Mouse (Mus musculus): ENCODE measurements around the gene Scube2. TPM values are rescaled to one million over a fixed set of nuclear protein-coding genes. Genes with fewer than 3 reads are reported as not detected.

The Scube2 gene
- polyA plus RNA-seq, 1 experiment: not detected

DNA sequence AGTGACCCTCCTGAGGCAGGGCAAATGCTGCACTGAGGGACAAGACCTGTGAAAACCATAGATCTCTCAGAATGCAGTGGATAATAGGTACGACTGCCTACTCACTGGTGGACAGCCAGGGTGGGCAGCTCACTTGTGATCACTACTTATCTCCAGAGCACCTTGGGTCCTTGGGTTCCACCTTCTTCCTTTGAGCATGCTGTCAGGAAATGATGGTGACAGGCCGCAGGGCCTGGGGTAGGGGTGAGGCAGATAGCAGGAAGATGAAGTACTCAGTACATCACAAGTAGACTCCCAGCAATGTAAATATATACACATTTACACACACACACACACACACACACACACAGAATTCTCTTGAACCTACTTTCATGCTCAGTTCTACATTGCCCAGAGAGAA, 77.6 kb downstream of the Scube2 start:
- H3K4me3 ChIP-seq (ENCODE audit: insufficient read depth, low read length): no peak overlapping the region
- TF ChIP-seq POLR2A (IDR thresholded peaks at IDR 0.05; ENCODE audit: borderline replicate concordance, low read depth, low read length) (no peak), CTCF (IDR thresholded peaks at IDR 0.05; ENCODE audit: low read depth, low read length) (no peak)
- H3K4me1 ChIP-seq (ENCODE audit: control insufficient read depth, insufficient read depth, low read length): no peaks in the 10 kb centered on the region
- H3K27ac ChIP-seq (ENCODE audit: insufficient read depth, low read depth, low read length): no peak overlapping the region

DNA sequence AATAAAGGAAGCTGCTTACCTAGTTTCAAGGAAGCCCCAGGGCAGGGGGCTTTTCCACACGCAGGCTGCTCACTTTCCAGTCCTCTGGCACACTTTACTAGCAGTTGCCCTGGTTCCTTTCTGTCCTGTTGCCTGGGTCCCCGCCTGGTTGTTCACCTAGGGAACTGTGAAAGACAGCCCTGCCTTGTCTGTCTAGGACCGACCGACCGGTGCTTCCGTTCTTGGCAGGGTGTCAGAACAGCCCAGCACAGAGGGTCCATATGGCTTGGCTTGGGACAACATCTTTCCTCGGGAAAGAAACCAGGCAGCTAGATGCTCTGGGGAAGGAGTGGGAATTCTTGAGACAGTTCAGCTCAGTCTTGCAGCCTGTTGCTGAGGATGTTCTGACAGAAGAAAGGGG, 82.2 kb downstream of the Scube2 start:
- Histone ChIP-seq H3K4me3 (ENCODE audit: insufficient read depth, low read length) (no peak overlapping the region), H3K4me1 (ENCODE audit: control insufficient read depth, insufficient read depth, low read length) (no peaks in the 10 kb centered on the region), H3K27ac (ENCODE audit: insufficient read depth, low read depth, low read length) (no peak overlapping the region)
- TF ChIP-seq POLR2A (IDR thresholded peaks at IDR 0.05; ENCODE audit: borderline replicate concordance, low read depth, low read length): no peak
- no peak for TF ChIP-seq CTCF (IDR thresholded peaks at IDR 0.05; ENCODE audit: low read depth, low read length)

DNA sequence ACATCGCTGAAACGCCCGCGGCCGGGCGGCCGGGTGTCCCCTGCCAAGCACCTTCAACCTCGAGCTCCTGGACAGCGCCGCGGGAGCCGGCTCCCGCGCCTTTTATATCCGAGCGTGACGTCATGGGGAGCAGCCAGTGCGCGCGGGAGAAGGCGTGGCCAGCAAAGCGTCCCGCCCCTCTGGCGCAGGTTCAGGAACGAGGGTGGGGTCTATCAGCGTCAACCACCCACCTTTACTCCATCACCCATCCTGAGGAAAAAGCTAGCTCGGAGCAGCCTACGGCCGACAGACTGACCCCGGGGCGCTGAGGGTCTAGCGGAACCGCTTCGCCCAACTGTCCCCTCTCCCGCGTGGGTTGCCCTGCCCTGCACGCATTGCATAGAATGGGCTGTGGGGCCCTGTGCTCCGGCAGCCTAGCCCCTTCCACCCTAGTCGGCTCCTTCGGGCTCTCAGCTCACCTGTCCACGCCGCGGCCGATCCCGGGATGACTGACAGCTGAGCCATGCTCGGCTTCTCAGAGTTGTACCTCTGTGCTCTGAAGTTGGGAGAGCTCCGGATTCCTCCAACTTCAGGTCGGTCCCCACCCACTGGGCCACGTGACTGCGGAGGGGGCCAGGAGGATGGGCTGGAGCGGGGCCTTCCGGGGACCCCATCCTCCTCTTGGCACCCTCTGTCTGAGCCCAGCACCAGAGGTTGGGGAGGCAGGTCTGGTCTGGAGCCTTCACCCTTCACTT, 83.8 kb downstream of the Scube2 start, which contains the start of gene Nrip3:
Nrip3 (minus strand) TSS at position 556 of the 734 bp plus-strand sequence.
- peak within 1 kb of the TSS; percentile 52 for H3K4me3 ChIP-seq (ENCODE audit: insufficient read depth, low read length)

DNA sequence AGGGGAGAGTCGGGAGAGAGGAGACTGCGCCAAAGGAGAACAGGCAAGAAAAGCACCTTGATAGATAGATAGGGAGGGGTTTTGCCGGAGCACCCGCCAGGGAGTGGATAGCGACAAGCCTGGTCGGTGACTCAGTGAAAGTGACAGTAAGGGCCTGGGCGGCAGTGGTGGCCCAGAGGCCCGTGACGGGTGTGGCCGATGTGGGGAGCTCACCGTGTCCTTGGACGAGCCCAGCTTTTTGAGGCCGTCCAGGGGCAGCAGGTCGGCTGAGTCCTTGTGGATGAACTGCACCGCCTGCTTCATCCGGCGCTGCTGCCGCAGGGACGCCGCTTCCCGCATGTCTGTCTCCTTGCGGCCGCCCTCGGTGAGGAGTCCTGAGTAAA, 84.4 kb downstream of the Scube2 start:
- H3K4me1 ChIP-seq (ENCODE audit: control insufficient read depth, insufficient read depth, low read length): no peaks in the 10 kb centered on the region
- H3K4me3 ChIP-seq (ENCODE audit: insufficient read depth, low read length): peak overlapping the region; percentile 52
- H3K27ac ChIP-seq (ENCODE audit: insufficient read depth, low read depth, low read length): no peak overlapping the region
- TF ChIP-seq POLR2A (IDR thresholded peaks at IDR 0.05; ENCODE audit: borderline replicate concordance, low read depth, low read length) (no peak), CTCF (IDR thresholded peaks at IDR 0.05; ENCODE audit: low read depth, low read length) (no peak)

More for the DNA sequence above, 83.8 kb downstream of the Scube2 start, which contains the start of gene Nrip3:
- TF ChIP-seq POLR2A (IDR thresholded peaks at IDR 0.05; ENCODE audit: borderline replicate concordance, low read depth, low read length) (no peak), CTCF (IDR thresholded peaks at IDR 0.05; ENCODE audit: low read depth, low read length) (no peak)
- Histone ChIP-seq H3K4me1 (ENCODE audit: control insufficient read depth, insufficient read depth, low read length) (no peaks in the 10 kb centered on the region), H3K27ac (ENCODE audit: insufficient read depth, low read depth, low read length) (no peak within 1 kb of the TSS)

DNA sequence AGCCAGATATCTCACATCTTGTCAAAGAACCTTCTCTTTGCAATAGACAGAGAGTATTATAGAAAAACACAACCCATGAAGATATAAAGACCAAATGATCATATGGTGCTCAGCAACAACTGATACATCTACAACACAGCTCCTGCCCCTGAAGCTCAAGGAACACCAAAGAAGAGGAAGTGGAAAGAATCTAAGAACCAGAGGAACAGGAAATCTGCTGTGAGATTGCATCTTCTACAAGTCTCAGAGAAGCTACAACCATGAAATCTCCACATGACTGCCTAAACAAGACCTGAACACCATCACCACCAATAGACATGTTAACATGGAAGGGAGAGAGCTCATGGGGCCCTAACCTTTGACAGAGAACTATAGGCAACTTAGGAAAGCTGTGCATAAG, 93.2 kb downstream of the Scube2 start:
- H3K4me3 ChIP-seq (ENCODE audit: insufficient read depth, low read length): no peak overlapping the region
- H3K4me1 ChIP-seq (ENCODE audit: control insufficient read depth, insufficient read depth, low read length): no peaks in the 10 kb centered on the region
- TF ChIP-seq CTCF (IDR thresholded peaks at IDR 0.05; ENCODE audit: low read depth, low read length): no peak
- no peak for TF ChIP-seq POLR2A (IDR thresholded peaks at IDR 0.05; ENCODE audit: borderline replicate concordance, low read depth, low read length)

DNA sequence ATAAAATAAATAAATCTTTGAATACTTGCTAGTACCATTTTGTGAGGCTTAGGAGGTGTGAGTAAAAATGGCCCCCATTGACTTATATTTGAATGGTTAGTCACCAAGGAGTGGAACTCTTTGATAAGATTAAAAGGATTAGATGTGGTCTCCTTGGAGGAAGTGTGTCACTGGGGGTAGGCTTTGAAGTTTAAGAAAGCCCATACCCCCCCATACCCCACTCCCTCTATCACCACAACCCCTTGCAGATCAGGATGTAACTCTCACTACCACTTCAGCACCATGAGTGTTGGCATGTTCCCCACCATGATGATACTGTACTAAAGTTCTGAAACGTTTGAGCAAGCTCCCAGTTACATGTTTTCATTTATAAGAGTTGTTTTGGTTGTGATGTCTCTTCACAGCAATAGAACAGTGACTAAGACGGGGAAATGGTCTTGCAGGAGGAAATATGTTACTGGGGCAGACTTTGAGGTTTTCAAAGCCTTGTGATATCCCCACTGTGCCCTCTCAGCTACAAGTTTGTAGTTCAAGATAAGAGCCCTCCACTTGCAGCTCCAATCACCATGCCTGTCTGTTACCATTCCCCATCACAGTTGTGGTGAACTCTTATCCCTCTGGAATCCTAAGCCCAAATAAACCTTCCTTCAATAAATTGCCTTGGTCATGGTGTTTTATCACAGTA, 96.6 kb downstream of the Scube2 start:
- TF ChIP-seq CTCF (IDR thresholded peaks at IDR 0.05; ENCODE audit: low read depth, low read length) (no peak), POLR2A (IDR thresholded peaks at IDR 0.05; ENCODE audit: borderline replicate concordance, low read depth, low read length) (no peak)
- Histone ChIP-seq H3K27ac (ENCODE audit: insufficient read depth, low read depth, low read length) (no peak overlapping the region), H3K4me3 (ENCODE audit: insufficient read depth, low read length) (no peak overlapping the region), H3K4me1 (ENCODE audit: control insufficient read depth, insufficient read depth, low read length) (no peaks in the 10 kb centered on the region)

More for the DNA sequence above, 93.2 kb downstream of the Scube2 start:
- no peak overlapping the region for H3K27ac ChIP-seq (ENCODE audit: insufficient read depth, low read depth, low read length)

DNA sequence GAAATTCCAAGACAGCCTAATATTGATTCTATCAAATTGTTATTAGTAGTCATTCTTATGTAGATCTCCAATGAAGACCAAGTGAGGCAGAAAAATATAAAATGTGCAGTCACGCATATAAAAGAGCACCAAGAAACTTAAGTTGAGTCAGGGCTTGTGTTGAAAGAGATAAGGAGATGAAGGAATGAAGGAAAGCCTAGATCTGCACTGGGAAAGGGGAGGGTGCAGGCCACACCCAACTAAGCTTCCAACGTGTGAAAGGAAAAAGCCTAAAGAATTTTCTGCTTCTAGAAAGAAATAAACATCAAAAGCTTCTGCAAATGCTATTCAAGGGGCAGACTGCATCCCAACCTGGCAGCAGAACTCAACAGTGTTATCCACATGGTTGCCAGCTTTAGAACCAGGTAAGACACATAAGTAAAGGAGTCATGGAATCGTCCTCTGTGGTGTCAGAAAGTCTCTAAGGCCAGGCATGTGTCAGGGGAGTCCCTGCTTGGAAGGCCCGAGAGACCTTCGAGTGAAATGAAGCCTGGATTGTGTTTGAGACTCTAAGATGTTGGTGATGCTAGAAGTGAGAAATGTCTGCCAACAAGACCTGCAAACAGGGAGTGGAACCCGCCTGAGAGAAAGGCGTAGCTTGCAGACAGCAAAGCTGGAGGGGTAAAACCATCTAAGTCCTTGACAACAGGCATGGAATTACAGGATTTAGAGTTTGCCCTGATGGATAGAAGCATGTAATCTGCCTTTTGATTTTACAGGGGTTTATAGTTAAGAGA, 97.7 kb downstream of the Scube2 start:
- Histone ChIP-seq H3K27ac (ENCODE audit: insufficient read depth, low read depth, low read length) (no peak overlapping the region), H3K4me1 (ENCODE audit: control insufficient read depth, insufficient read depth, low read length) (no peaks in the 10 kb centered on the region), H3K4me3 (ENCODE audit: insufficient read depth, low read length) (no peak overlapping the region)
- TF ChIP-seq POLR2A (IDR thresholded peaks at IDR 0.05; ENCODE audit: borderline replicate concordance, low read depth, low read length) (no peak), CTCF (IDR thresholded peaks at IDR 0.05; ENCODE audit: low read depth, low read length) (no peak)

- Histone ChIP-seq H3K27ac (ENCODE audit: insufficient read depth, low read depth, low read length) (no peak overlapping the region), H3K4me3 (ENCODE audit: insufficient read depth, low read length) (no peak overlapping the region)
- TF ChIP-seq POLR2A (IDR thresholded peaks at IDR 0.05; ENCODE audit: borderline replicate concordance, low read depth, low read length): no peak
- no peak for TF ChIP-seq CTCF (IDR thresholded peaks at IDR 0.05; ENCODE audit: low read depth, low read length)
These were observed 101.5 kb downstream of the Scube2 start for GRCm38 (mm10) chr7:109764009-109764408.

DNA sequence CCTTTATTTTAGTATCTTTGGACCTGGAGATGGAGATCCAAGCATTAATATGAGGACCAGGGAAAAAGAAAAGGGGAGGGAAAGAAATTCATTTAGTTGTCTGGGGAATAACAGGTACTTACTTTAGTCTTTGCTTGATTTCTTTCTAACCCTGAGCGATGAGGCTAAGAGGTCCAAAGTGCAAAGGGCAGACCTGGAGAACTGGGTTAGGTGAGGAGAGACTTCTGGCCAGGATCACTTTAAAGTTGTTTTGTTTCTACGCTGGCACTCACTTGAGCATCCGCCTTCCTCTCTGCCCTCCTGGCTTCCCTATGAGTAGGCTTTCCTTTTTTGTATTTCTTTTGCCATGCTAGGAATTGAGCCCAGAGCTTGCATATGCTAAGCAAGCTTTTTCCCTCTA, 109.2 kb downstream of the Scube2 start:
- Histone ChIP-seq H3K4me3 (ENCODE audit: insufficient read depth, low read length) (no peak overlapping the region), H3K4me1 (ENCODE audit: control insufficient read depth, insufficient read depth, low read length) (no peaks in the 10 kb centered on the region), H3K27ac (ENCODE audit: insufficient read depth, low read depth, low read length) (no peak overlapping the region)
- TF ChIP-seq CTCF (IDR thresholded peaks at IDR 0.05; ENCODE audit: low read depth, low read length) (no peak), POLR2A (IDR thresholded peaks at IDR 0.05; ENCODE audit: borderline replicate concordance, low read depth, low read length) (no peak)

More at GRCm38 (mm10) chr7:109764009-109764408, 101.5 kb downstream of the Scube2 start:
- H3K4me1 ChIP-seq (ENCODE audit: control insufficient read depth, insufficient read depth, low read length): no peaks in the 10 kb centered on the region
